Mouse (Mus musculus): ENCODE results near the gene Jag2.

DNA sequence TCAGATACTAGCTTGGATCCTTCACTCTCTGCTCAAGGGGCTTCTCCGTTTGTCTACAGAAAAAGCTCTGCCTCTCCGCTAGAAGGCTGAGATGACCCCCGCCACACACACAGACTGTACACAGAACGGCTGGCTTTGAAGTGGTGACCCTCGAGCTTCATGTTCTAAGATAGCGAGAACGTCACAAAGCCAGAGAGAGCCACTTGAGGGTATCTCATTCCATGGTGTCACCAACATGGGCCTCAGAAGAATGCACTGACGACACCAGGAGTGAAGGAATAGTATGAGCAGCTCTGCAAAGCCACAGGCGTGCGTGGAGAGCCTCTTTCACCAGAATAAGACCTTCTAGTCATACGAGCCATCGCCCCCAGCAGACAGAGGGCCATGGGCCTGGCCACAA, 8.1 kb downstream of the Jag2 start:
- TF ChIP-seq CTCF (IDR thresholded peaks at IDR 0.05; ENCODE audit: low read depth) (no peak), EP300 (IDR thresholded peaks at IDR 0.05; ENCODE audit: low read depth) (no peak)
